Mouse (Mus musculus): ENCODE measurements around the gene Col28a1. TPM values are rescaled to one million over a fixed set of nuclear protein-coding genes. Genes with fewer than 3 reads are reported as not detected.

The Col28a1 gene
- polyA plus RNA-seq, 1 experiment = not detected

DNA sequence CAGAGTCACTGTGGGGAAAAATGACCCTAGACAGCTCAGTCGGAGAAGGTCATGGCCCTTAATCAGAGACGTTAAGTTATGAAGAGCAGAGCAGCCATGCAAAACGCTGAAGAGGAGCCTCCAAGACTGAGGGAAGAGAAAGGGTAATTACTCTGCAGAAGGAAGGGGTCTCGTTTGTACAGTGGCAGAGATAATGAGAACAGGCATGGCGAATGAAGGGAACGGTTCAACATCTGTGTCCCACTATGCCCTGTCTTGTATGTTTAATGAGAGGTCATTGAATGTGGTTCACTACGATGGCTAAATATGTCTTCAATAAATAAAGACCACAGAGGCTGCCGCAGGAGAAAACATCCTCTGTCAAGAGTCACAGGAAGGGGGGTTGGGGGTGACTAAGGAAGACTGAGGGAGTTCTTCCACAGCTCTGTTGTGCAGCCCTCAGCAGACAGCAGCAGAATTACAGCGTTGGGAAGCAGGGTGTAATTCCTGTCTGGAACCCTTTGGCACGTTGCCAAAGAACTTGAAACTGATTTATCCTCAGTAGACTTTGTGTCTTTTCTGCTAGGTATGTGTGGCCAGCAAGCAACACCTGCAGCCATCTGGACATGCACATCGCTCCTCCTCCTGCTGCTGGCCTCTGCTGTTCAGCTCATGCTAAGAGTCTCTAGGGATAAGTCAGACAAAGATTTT, 226.4 kb downstream of the Col28a1 start:
- TF ChIP-seq GATA1 (IDR thresholded peaks at IDR 0.05; ENCODE audit: low read length) = no peak

DNA sequence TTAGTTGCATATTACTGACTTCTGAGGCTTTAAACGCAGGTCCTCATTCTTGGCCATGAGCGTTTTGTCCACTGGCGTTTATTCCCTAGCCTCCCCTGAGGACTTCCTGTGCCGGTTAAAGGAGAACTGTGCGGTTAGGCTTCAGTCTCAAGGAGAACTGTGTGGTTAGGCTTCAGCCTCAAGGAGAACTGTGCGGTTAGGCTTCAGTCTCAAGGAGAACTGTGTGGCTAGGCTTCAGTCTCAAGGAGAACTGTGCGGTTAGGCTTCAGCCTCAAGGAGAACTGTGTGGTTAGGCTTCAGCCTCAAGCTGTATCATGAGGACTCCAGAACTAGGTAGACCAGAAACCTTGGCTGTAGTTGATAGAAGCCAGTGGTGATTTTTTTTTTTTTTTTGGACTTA, 229.7 kb downstream of the Col28a1 start:
- no peak for TF ChIP-seq GATA1 (IDR thresholded peaks at IDR 0.05; ENCODE audit: low read length)

DNA sequence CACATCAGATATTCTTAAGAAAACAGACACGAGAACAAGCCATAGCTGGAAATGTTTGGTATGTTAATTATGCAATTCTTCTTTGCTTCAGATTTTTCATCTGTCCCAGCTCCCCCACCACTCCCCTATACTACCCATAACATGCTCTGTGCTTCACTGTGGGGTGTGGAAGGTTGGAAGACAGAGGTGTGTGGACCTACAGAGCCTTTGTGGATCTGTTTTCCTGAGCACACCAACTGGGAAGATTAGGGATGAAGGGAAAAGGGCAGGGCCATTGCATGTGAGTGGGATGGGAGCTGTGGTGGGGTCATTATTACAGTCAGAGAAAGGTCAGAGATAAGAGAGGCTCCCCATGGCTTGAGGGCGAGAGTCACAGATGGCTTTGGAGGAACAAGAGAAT, 240.2 kb downstream of the Col28a1 start:
- TF ChIP-seq GATA1 (IDR thresholded peaks at IDR 0.05; ENCODE audit: low read length) = no peak

DNA sequence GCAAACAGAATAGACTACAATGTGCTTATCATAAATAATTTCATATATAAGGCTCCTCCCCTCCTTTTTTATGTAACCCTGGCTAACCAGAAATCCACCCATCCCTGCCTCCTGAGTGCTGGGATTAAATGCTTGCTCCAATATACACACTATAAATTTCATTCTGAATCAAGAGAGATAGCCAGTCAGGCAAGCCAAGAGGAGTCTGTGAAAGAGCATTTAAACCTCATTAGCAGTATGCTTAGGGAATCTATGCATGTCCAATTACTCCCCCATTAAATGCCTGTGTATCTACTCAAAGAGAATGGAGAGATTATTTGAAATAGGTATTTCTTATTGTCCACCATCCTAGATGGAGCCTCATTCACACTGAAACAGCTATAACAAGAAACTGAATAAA, 240.6 kb downstream of the Col28a1 start:
- no peak for TF ChIP-seq GATA1 (IDR thresholded peaks at IDR 0.05; ENCODE audit: low read length)

Other genes starting within 250 kb of the Col28a1 start
- 4.1 and 9.4 TPM in 2 replicates for gene Mios, start 16.6 kb upstream of the Col28a1 start, polyA plus RNA-seq (2012)
- gene Rpa3, start 66.6 kb upstream of the Col28a1 start, polyA plus RNA-seq (2012) = 1.5 and 2.9 TPM in 2 replicates
- 8.3 and 11.6 TPM in 2 replicates for gene Umad1, start 66.7 kb upstream of the Col28a1 start, polyA plus RNA-seq (2012)
- 0.02 TPM in 1 of 2 replicates, not detected in the other for gene Gm45062, start 66.8 kb upstream of the Col28a1 start, polyA plus RNA-seq (2012)

Data from G1E-ER4 (cell line).